Mouse (Mus musculus): Measurements from ENCODE around the gene Lrrc63. TPM values are rescaled to one million over a fixed set of nuclear protein-coding genes. Genes with fewer than 3 reads are reported as not detected.
A peak's percentile ranks its signal among the peaks of the same experiment; 100 is the strongest.

Lrrc63 gene
- total RNA-seq, 2 experiments from 2014 or later = not detected

DNA sequence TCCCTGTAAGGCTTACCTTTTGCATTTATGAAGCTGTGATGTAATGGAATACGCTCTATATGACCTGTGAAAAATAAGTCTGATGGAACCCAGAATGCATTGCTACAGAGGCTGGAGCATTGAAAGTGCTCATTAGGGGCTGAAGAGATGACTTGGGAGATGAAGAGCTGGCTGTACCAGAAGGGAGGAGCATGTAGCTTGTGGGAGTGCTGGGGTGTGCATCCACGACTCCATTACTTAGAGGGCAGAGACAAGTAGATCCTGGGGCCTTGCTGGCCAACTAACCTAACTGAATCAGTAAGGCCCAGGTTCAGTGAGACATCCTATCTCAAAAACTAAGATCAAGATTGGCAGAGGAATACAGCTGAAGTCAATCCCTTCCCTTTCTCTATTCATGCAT, 8.5 kb upstream of the Lrrc63 start:
- peak; percentile 73 for ATAC-seq (replicated peaks; ENCODE audit: low FRiP score, poor library complexity, severe bottlenecking)

DNA sequence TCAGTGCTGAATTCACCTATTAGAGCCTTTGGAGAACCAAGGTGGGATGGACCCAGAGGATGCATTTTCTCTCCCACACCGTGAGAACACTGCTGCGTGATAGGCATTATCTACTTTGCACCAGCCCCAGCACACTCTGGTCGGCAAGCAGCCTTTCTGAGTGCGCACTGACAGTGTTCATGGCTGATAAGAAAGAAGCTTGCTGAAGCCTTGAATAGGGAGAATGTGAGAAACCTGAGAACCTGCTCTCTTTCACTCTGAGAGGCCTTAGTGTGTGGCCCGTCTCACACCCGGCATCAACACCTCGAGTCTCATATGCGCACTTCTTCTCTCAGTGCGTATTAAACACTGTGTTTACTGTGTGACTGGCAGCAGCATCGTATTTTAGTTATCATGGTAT, 7.8 kb upstream of the Lrrc63 start:
- ATAC-seq (replicated peaks; ENCODE audit: low FRiP score, poor library complexity, severe bottlenecking) = peak; percentile 93

DNA sequence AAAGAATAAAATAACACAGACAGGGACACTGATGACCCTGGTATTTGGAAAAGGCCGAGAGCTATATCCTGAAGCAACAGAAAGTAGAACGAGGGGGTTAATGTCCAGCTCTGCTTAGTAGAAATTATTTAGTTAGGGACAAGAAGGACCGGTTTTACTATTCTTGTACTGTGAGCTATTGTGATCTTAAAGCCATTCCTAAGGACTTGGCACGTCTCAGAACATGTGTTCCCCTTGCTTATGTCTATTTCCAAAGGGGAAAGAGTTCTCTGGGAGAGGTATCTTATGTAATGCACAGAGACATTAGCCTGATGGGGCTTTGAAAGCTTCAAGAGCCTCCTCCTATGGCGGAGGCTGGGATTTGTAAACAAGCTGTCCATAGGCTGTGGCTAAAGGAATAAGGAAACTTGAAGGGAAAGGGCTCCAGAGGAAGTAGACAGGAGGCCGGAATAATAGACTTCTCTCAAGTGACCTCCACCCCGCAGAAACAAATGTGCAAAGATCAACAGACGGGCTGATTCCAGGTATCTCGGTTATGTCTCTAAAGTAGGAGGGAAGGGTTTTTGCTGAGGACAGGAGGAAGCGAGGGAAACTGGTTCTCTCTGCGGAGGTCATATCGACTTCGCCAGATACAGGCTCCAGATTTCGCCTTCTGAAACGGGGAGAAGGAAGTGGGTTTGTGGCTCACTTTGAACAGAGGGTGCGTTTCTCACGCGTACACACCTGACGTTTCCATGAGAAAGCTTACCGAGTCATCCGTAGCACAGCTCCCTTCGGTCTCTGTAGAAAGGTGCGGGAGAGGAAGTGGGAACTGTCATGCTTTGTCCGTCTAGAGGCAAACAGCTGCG, 5.7 kb upstream of the Lrrc63 start:
- no peak for ATAC-seq (replicated peaks; ENCODE audit: low FRiP score, poor library complexity, severe bottlenecking)

GRCm38 (mm10) chr14:75131324-75131935, 749 bp upstream of the Lrrc63 start:
- ATAC-seq (replicated peaks; ENCODE audit: low FRiP score, poor library complexity, severe bottlenecking) = peak; percentile 56; the same call in 1 of the 2 replicates

- no peak for ATAC-seq (replicated peaks; ENCODE audit: low FRiP score, poor library complexity, severe bottlenecking)
These were observed 9.0 kb downstream of the Lrrc63 start for GRCm38 (mm10) chr14:75121658-75122057.

DNA sequence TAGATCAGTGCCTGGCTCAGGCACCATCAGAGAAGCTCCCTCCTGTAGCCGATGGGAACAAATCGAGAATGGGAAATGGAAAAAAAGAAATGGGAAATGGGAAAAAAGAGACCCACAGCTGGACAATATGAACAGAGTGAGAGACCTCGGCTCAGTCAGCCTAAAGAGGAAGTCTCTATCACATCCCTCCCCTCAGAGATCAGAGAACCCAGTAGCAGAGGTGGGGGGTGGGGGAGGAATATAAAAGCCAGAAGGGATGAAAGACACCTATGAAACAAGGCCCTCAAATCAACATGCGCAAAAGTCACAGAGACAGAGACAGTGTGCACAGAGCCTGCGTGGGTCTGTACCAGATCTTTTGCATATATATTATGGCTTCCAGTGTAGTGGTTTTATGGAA, 27.7 kb downstream of the Lrrc63 start:
- no peak for ATAC-seq (replicated peaks; ENCODE audit: low FRiP score, poor library complexity, severe bottlenecking)

DNA sequence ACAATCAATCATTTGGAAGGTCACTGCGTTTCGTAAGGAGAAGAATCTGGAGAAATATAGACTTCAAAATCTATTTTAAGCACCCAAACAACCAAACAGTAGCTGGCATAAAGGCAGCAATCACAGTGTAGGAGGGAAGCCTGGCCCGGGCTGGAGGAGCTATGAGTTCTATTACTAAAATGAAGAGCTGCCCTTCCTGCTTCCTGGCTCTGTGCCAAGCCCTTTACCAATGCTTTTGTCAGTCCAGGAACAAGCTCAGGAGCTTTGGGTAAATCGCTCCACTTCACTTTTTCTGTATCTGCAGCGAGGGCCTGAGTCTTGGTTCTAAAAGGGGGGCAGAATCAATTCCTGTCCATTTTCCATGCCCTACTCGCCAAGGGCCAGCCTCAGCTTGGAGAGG, 52.7 kb downstream of the Lrrc63 start:
- ATAC-seq (replicated peaks; ENCODE audit: low FRiP score, poor library complexity, severe bottlenecking) = no peak

- no peak for ATAC-seq (replicated peaks; ENCODE audit: low FRiP score, poor library complexity, severe bottlenecking)
These were observed 55.1 kb downstream of the Lrrc63 start for GRCm38 (mm10) chr14:75075299-75076180.

GRCm38 (mm10) chr14:75071091-75071490, 59.6 kb downstream of the Lrrc63 start:
- no peak for ATAC-seq (replicated peaks; ENCODE audit: low FRiP score, poor library complexity, severe bottlenecking)

GRCm38 (mm10) chr14:75069356-75069979, 61.2 kb downstream of the Lrrc63 start:
- no peak for ATAC-seq (replicated peaks; ENCODE audit: low FRiP score, poor library complexity, severe bottlenecking)

DNA sequence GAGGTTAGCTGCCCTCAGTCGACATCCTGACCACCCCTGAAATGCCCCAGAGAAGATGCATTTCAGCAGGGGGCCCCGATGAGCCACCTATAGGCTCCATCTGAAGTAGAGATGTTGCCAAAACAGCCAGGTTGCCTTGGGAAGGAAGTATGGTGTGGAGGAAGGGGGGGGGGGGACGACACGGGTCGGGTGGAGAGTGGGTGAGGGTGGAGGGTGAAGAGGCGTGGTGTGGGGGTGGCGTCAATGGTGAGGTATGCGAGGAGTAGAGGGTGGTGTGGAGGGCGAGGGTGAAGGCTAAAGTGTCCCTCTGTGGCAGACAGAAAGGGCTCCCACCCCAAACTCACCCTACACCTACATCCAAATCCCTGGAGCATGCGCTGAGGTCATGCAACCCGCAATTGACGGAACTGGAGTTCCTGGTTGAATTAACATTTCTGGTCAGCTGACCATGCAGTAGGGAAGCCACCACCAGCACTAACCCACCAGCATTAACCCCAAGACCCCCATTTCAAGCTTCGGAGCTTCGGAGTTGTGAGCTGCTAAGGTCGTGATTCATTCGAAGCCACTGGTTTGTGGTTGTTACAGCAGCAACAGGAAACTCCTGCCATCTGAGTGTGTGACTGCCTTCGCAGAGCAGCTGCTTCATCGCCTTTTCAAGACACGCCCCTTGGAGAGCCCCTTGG, 62.1 kb downstream of the Lrrc63 start:
- no peak for ATAC-seq (replicated peaks; ENCODE audit: low FRiP score, poor library complexity, severe bottlenecking)

GRCm38 (mm10) chr14:75065211-75065610, 65.5 kb downstream of the Lrrc63 start:
- no peak for ATAC-seq (replicated peaks; ENCODE audit: low FRiP score, poor library complexity, severe bottlenecking)

DNA sequence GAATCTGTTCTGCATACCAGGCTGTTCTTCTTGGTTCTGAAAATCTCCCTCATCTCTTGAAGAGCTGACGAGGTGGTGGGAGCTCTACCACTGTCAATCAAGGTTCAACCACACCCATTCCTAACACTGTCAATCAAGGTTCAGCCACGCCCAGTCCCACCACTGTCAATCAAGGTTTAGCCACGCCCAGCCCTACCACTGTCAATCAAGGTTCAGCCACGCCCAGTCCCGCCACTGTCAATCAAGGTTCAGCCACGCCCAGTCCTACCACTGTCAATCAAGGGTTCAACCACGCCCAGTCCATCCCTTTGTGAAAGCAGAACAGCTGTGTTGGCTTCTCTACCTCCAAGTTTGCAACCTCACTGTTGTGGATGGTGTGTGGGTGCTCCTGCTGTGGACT, 66.2 kb downstream of the Lrrc63 start:
- 0 out of 2 replicates have a peak, but pooled peaks have one; percentile 44 for ATAC-seq (replicated peaks; ENCODE audit: low FRiP score, poor library complexity, severe bottlenecking)

- ATAC-seq (replicated peaks; ENCODE audit: low FRiP score, poor library complexity, severe bottlenecking) = no peak
These were observed 66.7 kb downstream of the Lrrc63 start for GRCm38 (mm10) chr14:75063936-75064335.

DNA sequence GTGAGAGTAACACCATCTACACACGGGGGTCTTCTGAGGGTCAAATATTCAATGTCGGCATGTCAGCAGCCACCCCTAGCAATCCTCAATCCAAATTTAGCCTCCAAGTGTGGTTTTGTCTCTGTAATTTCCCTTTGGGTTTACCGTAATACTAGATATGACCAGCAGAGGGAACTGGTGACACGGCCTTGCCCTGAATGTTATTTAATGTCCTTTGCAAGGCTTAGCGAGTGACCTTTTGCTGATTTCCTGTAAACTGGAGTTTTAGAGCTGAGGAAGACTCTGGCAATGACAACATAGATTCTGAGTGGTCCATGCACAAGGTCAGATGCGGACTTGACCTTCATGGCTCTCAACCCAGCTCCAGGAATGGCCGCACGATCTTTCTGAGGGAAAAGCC, 70.1 kb downstream of the Lrrc63 start:
- ATAC-seq (replicated peaks; ENCODE audit: low FRiP score, poor library complexity, severe bottlenecking) = 0 out of 2 replicates have a peak, but pooled peaks have one; percentile 70

DNA sequence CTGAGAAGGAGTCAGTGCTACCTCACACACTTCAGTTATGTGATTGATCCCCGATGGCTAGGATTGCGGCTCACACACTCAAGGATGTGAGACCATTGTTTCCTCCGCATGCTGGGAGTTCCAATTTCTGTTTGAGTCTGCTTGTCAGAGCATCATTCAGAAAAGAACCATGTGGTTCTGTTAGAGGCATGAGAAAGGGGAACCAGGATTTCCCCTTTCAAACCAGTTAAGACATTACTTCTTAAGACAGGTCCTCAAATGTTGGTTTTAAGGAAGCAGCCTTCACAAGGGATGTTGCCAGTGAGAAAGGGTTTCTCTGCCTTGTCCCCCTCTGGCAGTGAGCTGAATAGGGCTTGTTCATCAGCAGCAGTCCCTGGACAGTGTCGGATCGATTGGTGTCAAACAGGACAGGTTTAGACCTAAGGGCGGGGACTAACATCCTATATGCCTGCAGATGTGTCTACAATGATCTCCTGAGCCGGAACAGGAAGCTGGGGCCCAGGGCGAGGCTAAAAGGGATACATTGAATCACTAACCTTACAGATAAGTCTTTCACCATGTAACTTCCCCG, 73.7 kb downstream of the Lrrc63 start:
- ATAC-seq (replicated peaks; ENCODE audit: low FRiP score, poor library complexity, severe bottlenecking) = no peak

DNA sequence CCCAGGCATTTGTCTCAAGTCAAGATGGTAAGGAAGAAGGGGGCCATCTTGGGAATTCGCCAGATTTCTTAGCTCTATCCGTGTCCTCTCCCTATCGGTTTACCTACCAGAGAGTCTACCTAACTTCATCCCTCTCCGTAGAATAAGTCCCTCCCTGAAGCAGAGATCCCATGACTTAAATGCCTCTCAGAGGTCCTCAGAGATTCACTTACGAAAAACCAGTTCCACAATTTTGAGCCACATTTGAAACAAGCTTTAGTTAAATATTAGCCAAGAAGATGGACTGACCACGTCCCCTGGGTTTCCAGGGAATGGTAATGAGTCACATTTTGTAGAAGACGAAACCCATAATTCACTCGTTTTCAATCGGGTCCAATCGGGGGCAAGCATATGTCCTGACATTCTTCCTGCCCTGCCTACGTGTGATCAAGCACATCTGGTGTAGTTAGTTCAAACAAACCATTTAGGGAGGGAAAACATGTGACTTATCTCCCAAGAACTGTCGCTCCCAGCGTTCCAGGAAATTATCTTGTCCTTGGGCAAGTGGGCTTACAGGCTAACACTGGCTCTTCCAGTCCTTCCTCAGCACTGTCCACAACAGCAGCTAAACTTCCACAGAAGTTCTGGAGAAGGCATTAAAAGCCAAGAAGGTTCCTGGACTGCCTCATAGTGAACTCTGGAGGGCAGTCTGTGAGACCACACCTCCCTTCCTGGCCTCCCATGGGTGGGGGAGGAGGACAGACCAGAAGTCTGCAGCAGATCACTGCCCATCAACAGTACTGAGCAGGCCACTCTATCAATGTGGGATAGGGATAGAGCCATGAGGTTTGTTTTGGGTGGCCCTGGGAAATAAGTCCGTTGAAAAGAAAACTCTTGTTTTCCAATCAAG, 76.0 kb downstream of the Lrrc63 start:
- no peak for ATAC-seq (replicated peaks; ENCODE audit: low FRiP score, poor library complexity, severe bottlenecking)

GRCm38 (mm10) chr14:75052451-75052850, 78.2 kb downstream of the Lrrc63 start:
- no peak for ATAC-seq (replicated peaks; ENCODE audit: low FRiP score, poor library complexity, severe bottlenecking)
